7 mouse cellular contexts compared by ENCODE assay signal in the genomic region with DNA sequence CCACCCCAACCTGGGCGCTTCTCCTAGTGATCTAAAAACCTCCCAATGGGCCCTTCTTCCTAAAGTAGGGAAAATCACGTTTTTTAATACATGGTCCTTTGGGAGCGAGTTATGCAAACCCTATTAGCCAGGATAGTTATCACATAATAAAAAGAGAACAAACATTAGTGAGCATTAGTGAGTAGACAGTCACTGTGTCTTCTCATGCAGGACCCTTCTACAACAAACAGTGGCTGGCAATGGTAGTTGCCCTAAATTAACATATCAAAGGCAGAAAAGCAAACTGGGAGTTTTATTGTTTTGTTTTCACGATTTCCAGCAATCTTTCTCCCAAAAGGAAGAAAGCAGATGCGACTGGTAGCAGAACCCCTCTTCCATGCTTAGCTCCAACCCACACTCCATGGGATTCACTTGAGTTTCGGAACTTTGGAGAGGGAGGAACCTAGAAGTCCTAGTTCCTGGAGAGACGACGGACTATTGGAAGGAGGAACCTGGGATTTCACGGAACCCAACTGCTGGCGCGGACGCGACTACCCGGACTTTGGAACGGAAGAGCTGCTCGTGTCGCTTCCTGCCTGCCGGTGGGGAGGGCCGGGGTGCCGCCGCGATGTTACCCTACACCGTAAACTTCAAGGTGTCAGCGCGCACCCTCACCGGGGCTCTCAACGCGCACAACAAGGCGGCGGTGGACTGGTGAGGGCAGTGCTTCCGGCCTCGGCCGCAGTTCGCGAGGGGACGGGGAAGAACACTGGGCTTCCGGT. TPM values are rescaled to one million over a fixed set of nuclear protein-coding genes. Genes with fewer than 3 reads are reported as not detected.
DNase-seq lines count a peak whose midpoint lies in the region; ATAC-seq lines count a peak whose summit lies in the region.

A gene (plus strand): TSS at position 493 of the 761 bp plus-strand sequence.

- peak; percentile 73 for DNase-seq in adrenal gland, postnatal 25 days
- peak; percentile 98 for DNase-seq in heart, adult 11 months
- peak; percentile 87 for DNase-seq in kidney, adult 18-20 months
- DNase-seq in limb, embryonic 11.5 days (ENCODE audit: low spot score), result peak; percentile 82
- peak; percentile 89 for DNase-seq in midbrain, embryonic 14.5 days
- peak; percentile 60 to 72 for DNase-seq in spleen, adult 18-20 months

- WGBS in embryonic facial prominence, embryonic 12.5 days, result 4% methylated on average over 37 of the region's 37 CpGs
- WGBS in limb, embryonic 11.5 days, result 3% methylated on average over 37 of the region's 37 CpGs
- WGBS in midbrain, embryonic 14.5 days, result 4% methylated on average over 37 of the region's 37 CpGs

- H3K4me1 ChIP-seq in embryonic facial prominence, embryonic 12.5 days, result peaks cover 4% of the 10 kb centered on the region; the same call in 1 of the 2 replicates
- H3K4me1 ChIP-seq in limb, embryonic 11.5 days (ENCODE audit: control insufficient read depth, insufficient read depth, low read length), result no peaks in the 10 kb centered on the region
- peaks cover 14% of the 10 kb centered on the region for H3K4me1 ChIP-seq in midbrain, embryonic 14.5 days (ENCODE audit: control insufficient read depth, insufficient read depth, low read length)

- H3K4me2 ChIP-seq in embryonic facial prominence, embryonic 12.5 days (replicated peaks), result peak within 1 kb of the TSS; percentile 69
- H3K4me2 ChIP-seq in limb, embryonic 11.5 days (ENCODE audit: low read depth, severe bottlenecking), result peak within 1 kb of the TSS; percentile 41
- H3K4me2 ChIP-seq in midbrain, embryonic 14.5 days (ENCODE audit: low read length), result peak within 1 kb of the TSS; percentile 77

- H3K36me3 ChIP-seq in embryonic facial prominence, embryonic 12.5 days, result no peaks in the 10 kb centered on the region; the same call in 1 of the 2 replicates
- peaks cover 3% of the 10 kb centered on the region; the same call in 1 of the 2 replicates for H3K36me3 ChIP-seq in limb, embryonic 11.5 days (ENCODE audit: control insufficient read depth, insufficient read depth, low read length)
- peaks cover 3% of the 10 kb centered on the region; the same call in 1 of the 2 replicates for H3K36me3 ChIP-seq in midbrain, embryonic 14.5 days (ENCODE audit: control insufficient read depth, insufficient read depth, low read length)

- peak within 1 kb of the TSS; percentile 91 for H3K27ac ChIP-seq in embryonic facial prominence, embryonic 12.5 days
- peak within 1 kb of the TSS; percentile 82 for H3K27ac ChIP-seq in limb, embryonic 11.5 days (replicated peaks; ENCODE audit: low read depth, low read length)
- peak within 1 kb of the TSS; percentile 92 for H3K27ac ChIP-seq in midbrain, embryonic 14.5 days (replicated peaks; ENCODE audit: low read depth, low read length)

- H3K9ac ChIP-seq in embryonic facial prominence, embryonic 12.5 days, result peak within 1 kb of the TSS; percentile 79
- H3K9ac ChIP-seq in limb, embryonic 11.5 days (ENCODE audit: low read length), result peak within 1 kb of the TSS; percentile 86
- peak within 1 kb of the TSS; percentile 84 for H3K9ac ChIP-seq in midbrain, embryonic 14.5 days (replicated peaks; ENCODE audit: low read length)

- peak within 1 kb of the TSS; percentile 61 for H3K4me3 ChIP-seq in embryonic facial prominence, embryonic 12.5 days
- H3K4me3 ChIP-seq in limb, embryonic 11.5 days (ENCODE audit: low read depth, low read length), result peak within 1 kb of the TSS; percentile 71
- peak within 1 kb of the TSS; percentile 74 for H3K4me3 ChIP-seq in midbrain, embryonic 14.5 days (replicated peaks; ENCODE audit: low read depth, low read length)

- H3K27me3 ChIP-seq in embryonic facial prominence, embryonic 12.5 days, result no peaks in the 10 kb centered on the region
- no peaks in the 10 kb centered on the region for H3K27me3 ChIP-seq in limb, embryonic 11.5 days (ENCODE audit: control insufficient read depth, insufficient read depth, low read length)
- H3K27me3 ChIP-seq in midbrain, embryonic 14.5 days (ENCODE audit: control insufficient read depth, insufficient read depth, low read length), result no peaks in the 10 kb centered on the region

- peak; percentile 84; the same call in 1 of the 2 replicates for ATAC-seq in embryonic facial prominence, embryonic 12.5 days (ENCODE audit: insufficient number of reproducible peaks, insufficient read depth, low FRiP score, low TSS enrichment)
- ATAC-seq in limb, embryonic 11.5 days (ENCODE audit: insufficient number of reproducible peaks, low FRiP score, low TSS enrichment, low read depth), result peak; percentile 86
- ATAC-seq in midbrain, embryonic 14.5 days (ENCODE audit: low FRiP score, low TSS enrichment), result peak; percentile 77

- no peaks in the 10 kb centered on the region for H3K9me3 ChIP-seq in embryonic facial prominence, embryonic 12.5 days
- H3K9me3 ChIP-seq in limb, embryonic 11.5 days (ENCODE audit: control insufficient read depth, low read length), result no peaks in the 10 kb centered on the region
- H3K9me3 ChIP-seq in midbrain, embryonic 14.5 days (ENCODE audit: control insufficient read depth, low read length), result no peaks in the 10 kb centered on the region

RNA-seq across cellular contexts. Expression of the gene that starts here (rescaled TPM):
- 52.0 and 62.4 TPM in 2 replicates for total RNA-seq in adrenal gland, postnatal 25 days (2021)
- polyA plus RNA-seq in embryonic facial prominence, embryonic 12.5 days (2016; fragmentation: Nextera tagmentation; extraction: Ambion mirVana), result 45.8 and 49.2 TPM in 2 replicates
- polyA plus RNA-seq in limb, embryonic 11.5 days (2014; fragmentation: Nextera tagmentation; extraction: Ambion mirVana), result 44.2 and 44.7 TPM in 2 replicates
- 29.4 and 41.3 TPM in 2 replicates for polyA plus RNA-seq in midbrain, embryonic 14.5 days (2014; fragmentation: Nextera tagmentation; extraction: Ambion mirVana)

Comparison
In these comparisons a context has a peak if more than half of its experiments do, and no peak if none do; other contexts are left out.
1. Peak in every context shown above with its lines: DNase-seq, ATAC-seq, H3K4me3 ChIP-seq and H3K27ac ChIP-seq.